Mouse (Mus musculus): ENCODE measurements around the gene Lgals1.

Lgals1 gene

GRCm38 (mm10) chr15:78942663-78943062 is 16.1 kb downstream of the Lgals1 start:
- peak; percentile 72 for DNase-seq

DNA sequence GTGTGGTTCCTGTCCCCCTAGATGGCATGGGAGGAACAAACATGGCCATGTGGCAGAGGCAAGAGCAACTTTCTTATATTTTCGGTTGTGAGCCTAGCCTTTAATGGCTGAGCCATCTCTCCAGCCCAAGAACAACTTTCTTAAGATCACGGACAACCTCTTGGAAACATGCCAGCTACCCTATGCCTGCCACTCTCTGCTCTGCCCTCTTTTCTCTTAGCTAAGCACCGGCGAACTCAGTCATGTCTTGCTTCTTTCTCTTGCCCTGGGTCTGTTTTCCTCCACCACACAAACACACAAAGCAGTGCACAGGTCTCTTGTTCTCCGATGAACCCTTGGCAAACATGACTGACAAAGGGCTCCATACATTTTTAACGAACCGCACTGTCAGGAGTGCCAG is 19.7 kb downstream of the Lgals1 start:
- DNase-seq = no peak

DNA sequence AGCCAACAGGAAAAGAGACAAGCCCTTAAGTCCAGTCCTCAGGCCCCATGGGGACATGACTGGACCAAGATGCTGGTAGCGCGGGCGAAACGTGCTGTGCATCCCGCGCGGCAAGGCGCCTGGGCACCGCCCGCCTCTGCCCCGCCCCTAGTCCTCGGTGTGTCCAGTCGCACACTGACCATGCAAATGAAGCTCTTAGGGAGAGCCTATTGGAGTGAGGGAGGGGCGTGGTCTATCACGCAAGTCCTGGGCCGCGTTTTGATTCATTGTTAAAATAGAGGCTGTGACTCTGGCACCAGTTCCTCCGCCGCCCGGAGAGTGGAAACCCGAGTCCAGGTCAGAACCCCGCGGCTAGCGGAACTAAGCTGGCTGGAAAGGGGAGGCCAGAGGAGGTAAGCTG is 21.1 kb downstream of the Lgals1 start, which contains the start of gene Triobp:
Gene Triobp, plus strand, starts transcription at position 68 of the 400 bp plus-strand sequence.
- peak; percentile 80 for DNase-seq

GRCm38 (mm10) chr15:78948152-78948725 is 21.7 kb downstream of the Lgals1 start:
- no peak for DNase-seq

DNA sequence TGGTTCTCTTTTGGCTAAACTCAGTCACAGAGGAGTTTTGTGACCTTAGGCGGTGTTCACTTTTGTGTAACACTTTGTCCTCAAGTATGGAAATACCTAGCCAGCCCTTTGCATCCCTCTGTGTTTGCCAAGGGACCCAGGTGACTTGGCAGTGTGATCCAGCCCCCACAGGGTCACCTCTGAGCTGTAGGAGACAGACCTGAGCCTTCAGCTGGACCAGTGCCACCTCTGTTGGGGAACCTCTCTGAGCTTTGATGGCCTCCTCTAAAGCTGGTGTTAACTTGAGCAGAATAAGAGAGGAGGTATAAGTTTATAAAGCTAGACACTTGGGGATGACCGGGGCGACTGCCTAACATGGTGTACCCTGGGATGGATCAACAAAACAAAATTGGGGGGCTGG is 22.4 kb downstream of the Lgals1 start:
- no peak for DNase-seq

DNA sequence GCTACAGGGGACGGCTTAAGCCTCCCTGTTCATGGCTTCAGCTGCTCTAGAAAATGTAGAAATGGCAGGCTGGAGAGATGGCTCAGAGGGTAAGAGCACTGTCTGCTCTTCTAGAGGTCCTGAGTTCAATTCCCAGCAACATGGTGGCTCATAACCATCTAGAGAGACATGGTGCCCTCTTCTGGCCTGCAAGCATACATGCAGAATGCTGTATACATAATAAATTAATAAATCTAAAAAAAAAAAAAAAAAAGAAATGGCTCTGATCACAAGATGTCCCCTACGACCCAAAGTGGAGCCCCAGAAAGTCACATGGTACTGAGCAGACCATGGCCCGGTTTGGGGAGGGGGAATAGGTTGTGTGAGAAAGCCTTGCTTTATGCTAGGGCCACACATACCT is 29.1 kb downstream of the Lgals1 start:
- no peak for DNase-seq

GRCm38 (mm10) chr15:78956351-78956750 is 29.8 kb downstream of the Lgals1 start:
- DNase-seq = no peak

GRCm38 (mm10) chr15:78957021-78957420 is 30.5 kb downstream of the Lgals1 start:
- no peak for DNase-seq

DNA sequence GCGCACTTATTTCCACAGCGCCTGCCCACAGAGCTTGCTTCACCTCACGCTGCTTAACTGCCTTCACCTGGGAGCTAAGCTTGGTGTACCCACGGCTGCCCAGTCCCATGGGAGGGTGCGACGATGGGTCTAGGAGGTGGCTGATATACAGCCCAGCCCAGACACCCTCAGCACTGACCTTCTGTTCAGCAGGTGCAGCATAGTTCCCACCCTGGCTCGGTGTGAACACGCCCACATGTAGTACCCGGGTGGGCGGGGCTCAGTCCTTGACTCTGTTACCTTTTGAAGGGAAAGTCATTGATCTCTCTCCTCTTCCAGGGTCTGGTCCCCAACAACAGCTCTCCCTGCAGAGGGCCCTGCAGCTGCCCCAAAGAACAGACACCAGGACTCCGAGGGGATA is 33.0 kb downstream of the Lgals1 start:
- DNase-seq = no peak

DNA sequence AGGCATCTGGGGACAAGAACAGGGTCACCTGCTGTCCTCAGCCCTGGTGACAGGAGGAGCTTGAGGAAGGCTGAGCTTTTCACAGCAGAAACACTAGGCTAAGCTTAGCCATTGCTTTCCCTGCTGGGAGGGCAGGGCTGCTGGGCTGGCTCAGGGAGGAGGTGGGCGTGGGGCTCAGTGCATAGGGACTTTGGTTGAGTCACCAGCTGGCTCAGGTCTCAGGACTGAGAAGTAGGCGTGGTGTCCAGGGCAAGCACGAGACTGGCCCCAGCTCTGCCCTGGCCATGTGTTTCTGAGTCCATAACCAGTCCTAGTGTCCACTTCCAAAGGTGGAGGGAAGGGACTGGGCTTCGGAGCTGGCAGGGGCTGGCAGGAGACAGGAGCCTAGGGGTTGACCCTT is 33.6 kb downstream of the Lgals1 start:
- no peak for DNase-seq

DNA sequence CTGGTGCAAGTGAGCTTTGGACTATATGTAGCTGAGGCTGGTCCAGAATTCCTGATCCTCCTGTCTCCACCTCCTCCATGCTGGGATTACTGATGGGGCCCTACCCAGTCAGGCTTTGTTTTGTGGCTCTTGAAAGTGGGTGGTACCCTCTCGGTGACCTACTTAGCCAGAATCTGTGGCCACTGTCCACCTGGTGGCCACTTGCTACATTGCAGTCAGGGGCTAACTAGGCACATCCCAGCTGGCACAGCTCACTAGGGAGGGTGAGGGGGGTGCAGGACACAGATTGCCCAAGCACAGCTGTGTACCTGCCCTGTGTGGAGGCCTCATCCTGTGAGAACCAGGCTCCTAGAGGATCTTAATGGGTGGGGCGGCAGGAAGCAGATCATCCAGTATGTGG is 36.4 kb downstream of the Lgals1 start:
- peak; percentile 66 for DNase-seq

- no peak for DNase-seq
Measured at GRCm38 (mm10) chr15:78971626-78972025, 45.1 kb downstream of the Lgals1 start.

DNA sequence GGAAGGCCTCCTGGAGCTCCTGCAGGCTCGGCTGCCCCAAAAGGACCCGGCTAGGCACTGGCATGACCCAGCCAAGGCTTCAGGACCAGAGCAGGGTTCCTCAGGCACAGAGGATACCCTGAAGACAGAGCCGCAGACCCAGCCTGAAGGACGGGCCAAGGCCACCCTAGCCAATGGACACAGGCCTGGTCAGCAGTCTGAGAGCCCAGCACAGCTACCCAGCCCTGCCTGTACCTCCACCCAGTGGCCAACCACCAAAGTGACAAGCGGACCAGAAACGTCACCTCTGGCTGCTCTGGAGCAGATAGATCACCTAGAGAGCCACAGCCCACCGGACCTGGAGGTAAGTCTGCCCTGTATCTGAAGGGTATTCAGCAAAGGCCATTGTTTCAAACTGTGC is 47.4 kb downstream of the Lgals1 start:
- no peak for DNase-seq

- DNase-seq = no peak
Measured at GRCm38 (mm10) chr15:78977676-78978159, 51.2 kb downstream of the Lgals1 start.

DNA sequence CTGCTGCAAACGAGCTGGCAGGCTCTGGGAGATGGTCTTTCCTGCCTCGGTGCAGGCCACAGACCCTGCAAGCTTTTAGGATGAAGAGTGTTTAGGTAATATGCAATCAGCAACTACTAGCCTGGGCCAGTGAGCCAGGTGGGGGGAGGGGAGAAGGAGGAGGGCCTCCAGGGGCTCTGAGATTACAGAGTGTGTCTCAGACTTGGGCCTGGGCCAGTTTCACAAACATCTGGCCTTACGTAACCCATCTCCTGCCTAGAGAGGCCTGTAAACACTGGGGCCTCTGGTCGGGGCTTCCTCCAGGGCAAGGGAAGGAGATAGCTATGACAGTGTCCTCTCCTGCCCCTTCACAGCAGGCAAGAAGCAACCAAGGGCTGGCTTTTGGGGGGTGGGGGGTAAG is 52.4 kb downstream of the Lgals1 start:
- DNase-seq = no peak

Data from right cerebral cortex, postnatal 14 days (tissue).